21 mouse cellular contexts compared by ENCODE assay signal in the genomic region with DNA sequence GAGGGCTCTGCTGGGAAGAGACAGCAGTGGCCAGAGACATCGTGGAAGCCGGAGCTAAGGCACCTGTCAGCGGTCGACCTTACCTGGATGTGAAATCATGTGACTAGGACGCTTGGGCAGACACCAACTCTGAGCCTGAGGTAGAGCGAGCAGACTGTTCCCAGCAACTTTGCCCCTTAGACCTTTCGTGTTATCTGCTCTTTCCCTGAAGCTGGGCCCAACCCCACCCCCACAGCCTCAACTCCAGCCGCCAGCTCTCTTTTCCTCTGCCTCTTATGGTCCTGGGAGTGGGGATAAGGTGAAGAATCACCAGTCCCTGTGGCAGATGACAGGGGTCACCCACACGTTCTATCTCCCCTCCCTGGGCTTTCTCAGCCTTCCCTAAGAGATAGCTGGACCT. TPM values are rescaled to one million over a fixed set of nuclear protein-coding genes. Genes with fewer than 3 reads are reported as not detected.
DNase-seq lines count a peak whose midpoint lies in the region; ATAC-seq and TF ChIP-seq lines count a peak whose summit lies in the region.
"Had no signal": no experiment of that assay in that cellular context is flagged by ENCODE, and none has a peak within 500 bp of the region (broad histone marks: within the 10 kb centered on the region; RNA-seq: fewer than 3 reads in every experiment).

No protein-coding gene starts in this region.

- no peaks in the 10 kb centered on the region for H3K9me3 ChIP-seq in kidney, embryonic 16.5 days (ENCODE audit: low read length)
- no peaks in the 10 kb centered on the region for H3K9me3 ChIP-seq in heart, embryonic 14.5 days (ENCODE audit: control insufficient read depth, low read length)
- H3K9me3 ChIP-seq in heart, postnatal 0 days (replicated peaks; ENCODE audit: control insufficient read depth, low read length) = no peaks in the 10 kb centered on the region
- no peaks in the 10 kb centered on the region for H3K9me3 ChIP-seq in stomach, embryonic 15.5 days
- H3K9me3 ChIP-seq: midbrain, embryonic 13.5 days; neural tube, embryonic 15.5 days had no signal

- H3K27ac ChIP-seq in kidney, embryonic 16.5 days (ENCODE audit: low read length) = no peak overlapping the region
- H3K27ac ChIP-seq in heart, embryonic 14.5 days (replicated peaks in 1 of 2; ENCODE audit: control insufficient read depth in 1 of 2, insufficient read depth in 1 of 2, low read depth in 2 of 2, low read length in 2 of 2) = peak overlapping the region; percentile 95 to 97
- H3K27ac ChIP-seq in heart, postnatal 0 days (ENCODE audit: low read depth) = peak overlapping the region; percentile 99
- peak overlapping the region; percentile 51; the same call in 1 of the 2 replicates for H3K27ac ChIP-seq in stomach, embryonic 15.5 days
- H3K27ac ChIP-seq: hindbrain, embryonic 14.5 days; midbrain, embryonic 13.5 days; neural tube, embryonic 15.5 days had no signal

- ATAC-seq in kidney, embryonic 16.5 days (ENCODE audit: low FRiP score, low TSS enrichment) = no peak
- no peak for ATAC-seq in heart, embryonic 14.5 days (ENCODE audit: insufficient number of reproducible peaks, insufficient read depth, low FRiP score, low read depth)
- ATAC-seq in heart, postnatal 0 days (ENCODE audit: insufficient read depth, low read depth) = peak; percentile 2; the same call in 1 of the 2 replicates
- ATAC-seq in stomach, embryonic 15.5 days (ENCODE audit: insufficient read depth, low FRiP score, low read depth) = no peak
- ATAC-seq: midbrain, embryonic 13.5 days had no signal

- H3K27me3 ChIP-seq in kidney, embryonic 16.5 days (ENCODE audit: insufficient read depth, low read length) = no peaks in the 10 kb centered on the region; the same call in 1 of the 2 replicates
- no peaks in the 10 kb centered on the region for H3K27me3 ChIP-seq in heart, embryonic 14.5 days (ENCODE audit: control insufficient read depth, insufficient read depth, low read length)
- no peaks in the 10 kb centered on the region for H3K27me3 ChIP-seq in heart, postnatal 0 days (ENCODE audit: control insufficient read depth, insufficient read depth, low read length)
- H3K27me3 ChIP-seq in stomach, embryonic 15.5 days (replicated peaks) = 0 out of 2 replicates have a peak, but pooled peaks cover 3% of the 10 kb centered on the region
- H3K27me3 ChIP-seq: neural tube, embryonic 15.5 days had no signal

- H3K4me1 ChIP-seq in kidney, embryonic 16.5 days (ENCODE audit: insufficient read depth, low read length) = peaks cover 35% of the 10 kb centered on the region
- H3K4me1 ChIP-seq in heart, embryonic 14.5 days (ENCODE audit: control insufficient read depth in 2 of 2, insufficient read depth in 2 of 2, low read length in 2 of 2) = peaks cover 24 to 36% of the 10 kb centered on the region in 2 experiments
- peaks cover 26% of the 10 kb centered on the region for H3K4me1 ChIP-seq in heart, postnatal 0 days (ENCODE audit: control insufficient read depth, insufficient read depth)
- H3K4me1 ChIP-seq in stomach, embryonic 15.5 days = peaks cover 29% of the 10 kb centered on the region

- H3K4me3 ChIP-seq in kidney, embryonic 16.5 days (ENCODE audit: low read length) = no peak overlapping the region
- peak overlapping the region; percentile 9 to 62 for H3K4me3 ChIP-seq in heart, embryonic 14.5 days (ENCODE audit: control insufficient read depth in 1 of 2, insufficient read depth in 1 of 2, low read depth in 1 of 2, low read length in 2 of 2)
- peak overlapping the region; percentile 83; the same call in 1 of the 2 replicates for H3K4me3 ChIP-seq in heart, postnatal 0 days (ENCODE audit: low read depth, low read length)
- H3K4me3 ChIP-seq in stomach, embryonic 15.5 days (replicated peaks) = no peak overlapping the region
- H3K4me3 ChIP-seq: midbrain, embryonic 13.5 days; neural tube, embryonic 15.5 days had no signal

- H3K36me3 ChIP-seq in kidney, embryonic 16.5 days (ENCODE audit: insufficient read depth, low read length) = no peaks in the 10 kb centered on the region
- peaks cover 28% of the 10 kb centered on the region for H3K36me3 ChIP-seq in heart, embryonic 14.5 days (ENCODE audit: control insufficient read depth, insufficient read depth, low read length)
- peaks cover 16% of the 10 kb centered on the region for H3K36me3 ChIP-seq in heart, postnatal 0 days (replicated peaks; ENCODE audit: control insufficient read depth, insufficient read depth, low read length)
- H3K36me3 ChIP-seq in stomach, embryonic 15.5 days = no peaks in the 10 kb centered on the region
- H3K36me3 ChIP-seq: midbrain, embryonic 13.5 days; neural tube, embryonic 15.5 days had no signal

- DNase-seq in kidney, adult 9 months = no peak
- DNase-seq in heart, postnatal 0 days (ENCODE audit: low spot score) = peak; percentile 51
- no peak for DNase-seq in left cerebral cortex, postnatal 4 days
- DNase-seq in embryo, embryonic 9.5 days (ENCODE audit: extremely low spot score) = no peak
- DNase-seq: kidney, adult 18-20 months; retina, postnatal 1 day; right cerebral cortex, postnatal 4 days had no signal

- no peak for TF ChIP-seq CTCF in heart, postnatal 0 days (IDR thresholded peaks at IDR 0.05; ENCODE audit: low read depth)

- H3K9ac ChIP-seq in kidney, embryonic 16.5 days (replicated peaks; ENCODE audit: low read length) = peak overlapping the region; percentile 48; the same call in 1 of the 2 replicates
- peak overlapping the region; percentile 67 for H3K9ac ChIP-seq in heart, embryonic 14.5 days (ENCODE audit: low read length)
- peak overlapping the region; percentile 99 for H3K9ac ChIP-seq in heart, postnatal 0 days (replicated peaks; ENCODE audit: low read depth, low read length)
- no peak overlapping the region for H3K9ac ChIP-seq in stomach, embryonic 15.5 days
- H3K9ac ChIP-seq: hindbrain, embryonic 14.5 days; midbrain, embryonic 13.5 days; neural tube, embryonic 15.5 days had no signal

- no peak for TF ChIP-seq EP300 in heart, postnatal 0 days (IDR thresholded peaks at IDR 0.05; ENCODE audit: low read depth)

- WGBS in kidney, embryonic 16.5 days = 58% methylated on average over 9 of the region's 9 CpGs
- 14% methylated on average over 9 of the region's 9 CpGs for WGBS in heart, embryonic 14.5 days
- 18% methylated on average over 9 of the region's 9 CpGs for WGBS in heart, postnatal 0 days
- WGBS in stomach, embryonic 15.5 days = 44% methylated on average over 9 of the region's 9 CpGs

- intact Hi-C loops in left cerebral cortex, postnatal 4 days (cut with DNase I) = no loop called here

- no peak overlapping the region for H3K4me2 ChIP-seq in kidney, embryonic 16.5 days (replicated peaks; ENCODE audit: low read depth, low read length)
- peak overlapping the region; percentile 93 for H3K4me2 ChIP-seq in heart, embryonic 14.5 days (ENCODE audit: low read length)
- peak overlapping the region; percentile 77 for H3K4me2 ChIP-seq in heart, postnatal 0 days (ENCODE audit: low read depth, low read length)
- H3K4me2 ChIP-seq in stomach, embryonic 15.5 days = 0 out of 2 replicates have a peak overlapping the region, but pooled peaks have one; percentile 41
- H3K4me2 ChIP-seq: hindbrain, embryonic 14.5 days; midbrain, embryonic 13.5 days; neural tube, embryonic 15.5 days had no signal

RNA-seq across cellular contexts. Expression of a gene that starts 0.3 kb away (rescaled TPM):
- 0.58 and 0.80 TPM in 2 replicates for polyA plus RNA-seq in kidney, embryonic 16.5 days (2015; fragmentation: Nextera tagmentation; extraction: Ambion mirVana)
- 172 and 266 TPM in 2 replicates for polyA plus RNA-seq in heart, embryonic 14.5 days (2014; fragmentation: Nextera tagmentation; extraction: Ambion mirVana)
- total RNA-seq in heart, postnatal 0 days (2014; rRNA removed; ENCODE audit: low replicate concordance) = 556 and 673 TPM in 2 replicates
- polyA plus RNA-seq in heart, postnatal 0 days (2015; fragmentation: Nextera tagmentation; extraction: Ambion mirVana) = 195 and 203 TPM in 2 replicates
- polyA plus RNA-seq in stomach, embryonic 15.5 days (2015; fragmentation: Nextera tagmentation; extraction: Ambion mirVana) = 2.4 and 2.8 TPM in 2 replicates
- not detected for total RNA-seq in left cerebral cortex, postnatal 4 days (2021)
- total RNA-seq: ES-E14; megakaryocyte progenitor cell, adult 5-6 weeks had no signal
- polyA plus RNA-seq: forebrain, embryonic 11.5 days; midbrain, embryonic 13.5 days had no signal

RNA-seq across cellular contexts. Expression of a gene that starts 5.1 kb away (rescaled TPM):
- polyA plus RNA-seq in kidney, embryonic 16.5 days (2015; fragmentation: Nextera tagmentation; extraction: Ambion mirVana) = 34.2 and 48.4 TPM in 2 replicates
- 0.26 and 1.1 TPM in 2 replicates for polyA plus RNA-seq in heart, embryonic 14.5 days (2014; fragmentation: Nextera tagmentation; extraction: Ambion mirVana)
- 0.23 and 0.65 TPM in 2 replicates for total RNA-seq in heart, postnatal 0 days (2014; rRNA removed; ENCODE audit: low replicate concordance)
- 0.58 and 0.87 TPM in 2 replicates for polyA plus RNA-seq in heart, postnatal 0 days (2015; fragmentation: Nextera tagmentation; extraction: Ambion mirVana)
- polyA plus RNA-seq in stomach, embryonic 15.5 days (2015; fragmentation: Nextera tagmentation; extraction: Ambion mirVana) = 0.14 TPM in 1 of 2 replicates, not detected in the other
- not detected for total RNA-seq in left cerebral cortex, postnatal 4 days (2021)
- total RNA-seq: adrenal gland, adult 18-20 months; layer of hippocampus, postnatal 14 days; left cerebral cortex, postnatal 10 days; liver, adult 2 months; megakaryocyte progenitor cell, adult 5-6 weeks had no signal
- polyA plus RNA-seq: embryonic facial prominence, embryonic 14.5 days; forebrain, embryonic 11.5 days; hindbrain, embryonic 14.5 days; liver, adult 2 months; midbrain, embryonic 13.5 days had no signal

RNA-seq across cellular contexts. Expression of a gene that starts 15.0 kb away (rescaled TPM):
- not detected in 2 replicates for polyA plus RNA-seq in kidney, embryonic 16.5 days (2015; fragmentation: Nextera tagmentation; extraction: Ambion mirVana)
- polyA plus RNA-seq in heart, embryonic 14.5 days (2014; fragmentation: Nextera tagmentation; extraction: Ambion mirVana) = not detected in 2 replicates
- not detected in 2 replicates for total RNA-seq in heart, postnatal 0 days (2014; rRNA removed; ENCODE audit: low replicate concordance)
- not detected in 2 replicates for polyA plus RNA-seq in heart, postnatal 0 days (2015; fragmentation: Nextera tagmentation; extraction: Ambion mirVana)
- not detected in 2 replicates for polyA plus RNA-seq in stomach, embryonic 15.5 days (2015; fragmentation: Nextera tagmentation; extraction: Ambion mirVana)
- 1 to 10 TPM; 1.5 to 1.8 TPM for total RNA-seq in left cerebral cortex, postnatal 4 days (2021)
- total RNA-seq: ES-E14; liver, adult 2 months; megakaryocyte progenitor cell, adult 5-6 weeks had no signal
- polyA plus RNA-seq: embryonic facial prominence, embryonic 14.5 days; forebrain, embryonic 11.5 days; liver, adult 2 months; midbrain, embryonic 13.5 days had no signal

RNA-seq across cellular contexts. Expression of a gene that starts 22.4 kb away (rescaled TPM):
- polyA plus RNA-seq in kidney, embryonic 16.5 days (2015; fragmentation: Nextera tagmentation; extraction: Ambion mirVana) = 14.7 and 17.8 TPM in 2 replicates
- not detected in 2 replicates for polyA plus RNA-seq in heart, embryonic 14.5 days (2014; fragmentation: Nextera tagmentation; extraction: Ambion mirVana)
- not detected in 2 replicates for total RNA-seq in heart, postnatal 0 days (2014; rRNA removed; ENCODE audit: low replicate concordance)
- not detected in 2 replicates for polyA plus RNA-seq in heart, postnatal 0 days (2015; fragmentation: Nextera tagmentation; extraction: Ambion mirVana)
- 0.21 and 0.35 TPM in 2 replicates for polyA plus RNA-seq in stomach, embryonic 15.5 days (2015; fragmentation: Nextera tagmentation; extraction: Ambion mirVana)
- under 1 TPM in 1 of 2 experiments, not detected in 1; 0.60 TPM for total RNA-seq in left cerebral cortex, postnatal 4 days (2021)
- total RNA-seq: adrenal gland, adult 18-20 months; left cerebral cortex, postnatal 10 days; liver, adult 2 months; megakaryocyte progenitor cell, adult 5-6 weeks had no signal
- polyA plus RNA-seq: midbrain, embryonic 13.5 days; neural tube, embryonic 15.5 days had no signal

RNA-seq across cellular contexts. Expression of a gene that starts 23.6 kb away (rescaled TPM):
- 41.7 and 43.1 TPM in 2 replicates for polyA plus RNA-seq in kidney, embryonic 16.5 days (2015; fragmentation: Nextera tagmentation; extraction: Ambion mirVana)
- 16.2 and 18.8 TPM in 2 replicates for polyA plus RNA-seq in heart, embryonic 14.5 days (2014; fragmentation: Nextera tagmentation; extraction: Ambion mirVana)
- 28.1 and 32.7 TPM in 2 replicates for total RNA-seq in heart, postnatal 0 days (2014; rRNA removed; ENCODE audit: low replicate concordance)
- polyA plus RNA-seq in heart, postnatal 0 days (2015; fragmentation: Nextera tagmentation; extraction: Ambion mirVana) = 16.2 and 18.1 TPM in 2 replicates
- polyA plus RNA-seq in stomach, embryonic 15.5 days (2015; fragmentation: Nextera tagmentation; extraction: Ambion mirVana) = 27.5 and 30.9 TPM in 2 replicates
- 10 to 100 TPM; 32.7 to 35.3 TPM for total RNA-seq in left cerebral cortex, postnatal 4 days (2021)

Comparison
In these comparisons a context has a peak if more than half of its experiments do, and no peak if none do; other contexts are left out.
1. H3K4me3 ChIP-seq: peak in heart, embryonic 14.5 days (2 of 2) and heart, postnatal 0 days (single experiment); none in kidney, embryonic 16.5 days (single experiment) and stomach, embryonic 15.5 days (single experiment).
2. RNA of a gene that starts 0.3 kb away (polyA plus RNA-seq): 172 to 266 TPM in heart, embryonic 14.5 days and 195 to 203 TPM in heart, postnatal 0 days; 2.4 to 2.8 TPM in stomach, embryonic 15.5 days and 0.58 to 0.80 TPM in kidney, embryonic 16.5 days; every median in the first group is over 10 times any median in the second.
3. RNA of a gene that starts 5.1 kb away (polyA plus RNA-seq): 34.2 to 48.4 TPM in kidney, embryonic 16.5 days; 0.26 to 1.1 TPM in heart, embryonic 14.5 days, 0.58 to 0.87 TPM in heart, postnatal 0 days and 0.14 TPM in stomach, embryonic 15.5 days; every median in the first group is over 10 times any median in the second.